Mouse (Mus musculus): ENCODE results near the gene Nmt1. TPM values are rescaled to one million over a fixed set of nuclear protein-coding genes. Genes with fewer than 3 reads are reported as not detected.

Nmt1 gene
- polyA plus RNA-seq (2015; fragmentation: Nextera tagmentation; extraction: Ambion mirVana): 38.6 and 43.1 TPM in 2 replicates

GRCm38 (mm10) chr11:103028176-103028891, at the start of gene Nmt1, which contains the start of gene Dcakd:
Gene Nmt1 (plus strand): TSS chr11:103028190.
Gene Dcakd (minus strand): TSS chr11:103028333.

GRCm38 (mm10) chr11:103101481-103101865, 73.5 kb downstream of the Nmt1 start, which contains the start of the genes Plcd3 and Acbd4:
Gene Plcd3 (minus strand): TSS chr11:103101658.
Gene Acbd4 (plus strand): TSS chr11:103101682.

GRCm38 (mm10) chr11:103116008-103116818, 88.2 kb downstream of the Nmt1 start, which contains the start of gene Hexim1:
Gene Hexim1 (plus strand): TSS chr11:103116231.

Small RNA genes within 50 kb of the gene (microRNA-seq; reads per million reads assigned to microRNA genes)
- not detected for gene Mir6931

Other genes starting within 250 kb of the Nmt1 start
- gene Gjc1, start 208.5 kb upstream of the Nmt1 start, polyA plus RNA-seq (2015; fragmentation: Nextera tagmentation; extraction: Ambion mirVana): 25.7 and 26.6 TPM in 2 replicates
- gene Higd1b, start 192.3 kb upstream of the Nmt1 start, polyA plus RNA-seq (2015; fragmentation: Nextera tagmentation; extraction: Ambion mirVana): 12.4 and 16.6 TPM in 2 replicates
- 92.2 and 102 TPM in 2 replicates for gene Eftud2, start 147.2 kb upstream of the Nmt1 start, polyA plus RNA-seq (2015; fragmentation: Nextera tagmentation; extraction: Ambion mirVana)
- 1.6 and 1.7 TPM in 2 replicates for gene Ccdc103, start 147.0 kb upstream of the Nmt1 start, polyA plus RNA-seq (2015; fragmentation: Nextera tagmentation; extraction: Ambion mirVana)
- gene Fam187a, start 143.0 kb upstream of the Nmt1 start, polyA plus RNA-seq (2015; fragmentation: Nextera tagmentation; extraction: Ambion mirVana): not detected in 2 replicates
- gene Gfap, start 127.3 kb upstream of the Nmt1 start, polyA plus RNA-seq (2015; fragmentation: Nextera tagmentation; extraction: Ambion mirVana): 243 and 290 TPM in 2 replicates
- gene Kif18b, start 103.1 kb upstream of the Nmt1 start, polyA plus RNA-seq (2015; fragmentation: Nextera tagmentation; extraction: Ambion mirVana): 0.68 and 0.79 TPM in 2 replicates
- gene C1ql1, start 81.5 kb upstream of the Nmt1 start, polyA plus RNA-seq (2015; fragmentation: Nextera tagmentation; extraction: Ambion mirVana): 17.7 and 23.5 TPM in 2 replicates
- gene Dcakd, start 143 bp downstream of the Nmt1 start, polyA plus RNA-seq (2015; fragmentation: Nextera tagmentation; extraction: Ambion mirVana): 127 and 160 TPM in 2 replicates
- gene Plcd3, start 73.5 kb downstream of the Nmt1 start, polyA plus RNA-seq (2015; fragmentation: Nextera tagmentation; extraction: Ambion mirVana): 4.8 and 5.2 TPM in 2 replicates
- 18.0 and 20.0 TPM in 2 replicates for gene Acbd4, start 73.5 kb downstream of the Nmt1 start, polyA plus RNA-seq (2015; fragmentation: Nextera tagmentation; extraction: Ambion mirVana)
- 5.9 and 6.1 TPM in 2 replicates for gene Hexim1, start 88.0 kb downstream of the Nmt1 start, polyA plus RNA-seq (2015; fragmentation: Nextera tagmentation; extraction: Ambion mirVana)
- 34.2 and 34.3 TPM in 2 replicates for gene Hexim2, start 104.2 kb downstream of the Nmt1 start, polyA plus RNA-seq (2015; fragmentation: Nextera tagmentation; extraction: Ambion mirVana)
- 8.1 and 11.3 TPM in 2 replicates for gene Fmnl1, start 142.9 kb downstream of the Nmt1 start, polyA plus RNA-seq (2015; fragmentation: Nextera tagmentation; extraction: Ambion mirVana)
- gene 1700023F06Rik, start 180.4 kb downstream of the Nmt1 start, polyA plus RNA-seq (2015; fragmentation: Nextera tagmentation; extraction: Ambion mirVana): 4.7 and 5.5 TPM in 2 replicates
- 1.3 and 2.1 TPM in 2 replicates for gene Spata32, start 190.2 kb downstream of the Nmt1 start, polyA plus RNA-seq (2015; fragmentation: Nextera tagmentation; extraction: Ambion mirVana)
- gene Map3k14, start 239.3 kb downstream of the Nmt1 start, polyA plus RNA-seq (2015; fragmentation: Nextera tagmentation; extraction: Ambion mirVana): 2.4 and 3.0 TPM in 2 replicates

All from neural tube, postnatal 0 days (tissue).